8 mouse cellular contexts compared by ENCODE assay signal in genomic region chr12:21136462-21136751, GRCm38 (mm10).
DNase-seq lines count a peak whose midpoint lies in the region; ATAC-seq lines count a peak whose summit lies in the region.

No protein-coding gene starts in this region.

- no peaks in the 10 kb centered on the region for H3K27me3 ChIP-seq in heart, embryonic 16.5 days (ENCODE audit: control insufficient read depth, insufficient read depth, low read length)
- H3K27me3 ChIP-seq in midbrain, embryonic 15.5 days (replicated peaks), result no peaks in the 10 kb centered on the region

- ATAC-seq in heart, embryonic 16.5 days (replicated peaks; ENCODE audit: extremely low read depth, insufficient read depth, low FRiP score), result no peak
- ATAC-seq in midbrain, embryonic 15.5 days (replicated peaks), result 0 out of 2 replicates have a peak, but pooled peaks have one; percentile 24

- H3K9me3 ChIP-seq in heart, embryonic 16.5 days (replicated peaks; ENCODE audit: control insufficient read depth, low read length), result no peaks in the 10 kb centered on the region
- no peaks in the 10 kb centered on the region for H3K9me3 ChIP-seq in midbrain, embryonic 15.5 days

- 47% methylated on average over 2 of the region's 2 CpGs for WGBS in heart, embryonic 16.5 days
- WGBS in midbrain, embryonic 15.5 days, result 78% methylated on average over 2 of the region's 2 CpGs

- no peak overlapping the region for H3K4me2 ChIP-seq in heart, embryonic 16.5 days (ENCODE audit: low read depth, low read length)
- no peak overlapping the region for H3K4me2 ChIP-seq in midbrain, embryonic 15.5 days

- H3K27ac ChIP-seq in heart, embryonic 16.5 days (ENCODE audit: low read length), result peak overlapping the region; percentile 70
- H3K27ac ChIP-seq in midbrain, embryonic 15.5 days, result peak overlapping the region; percentile 41

- no peak overlapping the region for H3K4me3 ChIP-seq in heart, embryonic 16.5 days (ENCODE audit: low read length)
- no peak overlapping the region for H3K4me3 ChIP-seq in midbrain, embryonic 15.5 days

- peak; percentile 78 for DNase-seq in adrenal gland, adult 2 months
- no peak for DNase-seq in adrenal gland, adult 18-20 months (ENCODE audit: low spot score in 2 of 2)
- DNase-seq in lung, adult 18-20 months, result peak; percentile 29 to 44
- DNase-seq in lung, postnatal 4 days, result no peak
- DNase-seq in spleen, postnatal 4 days (ENCODE audit: low spot score in 2 of 2), result no peak
- no peak for DNase-seq in c-Kit-positive CD71-positive TER-119-positive erythroid progenitor cells, embryonic 14.5 days (ENCODE audit: low spot score)

- H3K4me1 ChIP-seq in heart, embryonic 16.5 days (ENCODE audit: control insufficient read depth, insufficient read depth, low read length), result peaks cover 64% of the 10 kb centered on the region
- H3K4me1 ChIP-seq in midbrain, embryonic 15.5 days, result peaks cover 50% of the 10 kb centered on the region

- no peaks in the 10 kb centered on the region for H3K36me3 ChIP-seq in heart, embryonic 16.5 days (ENCODE audit: control insufficient read depth, insufficient read depth)
- no peaks in the 10 kb centered on the region for H3K36me3 ChIP-seq in midbrain, embryonic 15.5 days (replicated peaks)

- H3K9ac ChIP-seq in heart, embryonic 16.5 days (ENCODE audit: low read length), result no peak overlapping the region
- H3K9ac ChIP-seq in midbrain, embryonic 15.5 days, result no peak overlapping the region

Comparison
In these comparisons a context has a peak if more than half of its experiments do, and no peak if none do; other contexts are left out.
1. DNase-seq: peak in adrenal gland, adult 2 months (single experiment) and lung, adult 18-20 months (2 of 2); none in adrenal gland, adult 18-20 months (0 of 2), lung, postnatal 4 days (0 of 2), spleen, postnatal 4 days (0 of 2) and c-Kit-positive CD71-positive TER-119-positive erythroid progenitor cells, embryonic 14.5 days (single experiment).